Mouse (Mus musculus) embryonic facial prominence, embryonic 12.5 days (tissue): ENCODE data around the gene Fdxr. TPM values are rescaled to one million over a fixed set of nuclear protein-coding genes. Genes with fewer than 3 reads are reported as not detected.

Source experiments
- ATAC-seq: fragments of 200-750 bp; cut with Nextera tagmentation; 2 replicates; pipeline ENCODE4 v1.8.0; 2017; ENCODE audit not compliant: insufficient number of reproducible peaks, insufficient read depth, low FRiP score, low TSS enrichment
- H3K27ac ChIP-seq: fragments of 300-500 bp; sonication (generic); 2 replicates; pipeline ENCODE4 v1.5.1; 2016; ENCODE audit warnings: mild to moderate bottlenecking
- H3K27me3 ChIP-seq: fragments of 300-500 bp; sonication (generic); 2 replicates; pipeline ENCODE4 v1.6.1; 2016; ENCODE audit warnings: mild to moderate bottlenecking, moderate library complexity
- H3K36me3 ChIP-seq: fragments of 300-500 bp; sonication (generic); 2 replicates; pipeline ENCODE4 v1.6.1; 2016; ENCODE audit warnings: mild to moderate bottlenecking
- H3K4me1 ChIP-seq: fragments of 300-500 bp; sonication (generic); 2 replicates; pipeline ENCODE4 v1.6.1; 2016
- H3K4me2 ChIP-seq: fragments of 300-500 bp; sonication (generic); replicated peaks from 2 replicates; pipeline ENCODE4 v1.6.1; 2016; ENCODE audit warnings: mild to moderate bottlenecking, moderate library complexity
- H3K4me3 ChIP-seq: fragments of 300-500 bp; sonication (generic); 2 replicates; pipeline ENCODE4 v1.5.1; 2016; ENCODE audit warnings: mild to moderate bottlenecking
- H3K9ac ChIP-seq: fragments of 300-500 bp; sonication (generic); 2 replicates; pipeline ENCODE4 v1.6.1; 2016; ENCODE audit warnings: mild to moderate bottlenecking, moderate library complexity
- H3K9me3 ChIP-seq: fragments of 300-500 bp; sonication (generic); 2 replicates; pipeline ENCODE4 v1.6.1; 2016; ENCODE audit warnings: mild to moderate bottlenecking, moderate library complexity
- WGBS: fragments of 180-500 bp; shearing (Covaris S2); methylation state at CpG from one replicate; pipeline ENCODE4 v1.1.7; 2016; 5-methylcytosine and 5-hydroxymethylcytosine counted together
- polyA plus RNA-seq: library from polyadenylated mRNA; unstranded; fragments of >200 nt; fragmentation: Nextera tagmentation; extraction: Ambion mirVana; gene quantifications from 2 replicates; pipeline ENCODE4 v1.2.1, GENCODE M21; 2016

Fdxr gene
- 14.6 and 17.3 TPM in 2 replicates for polyA plus RNA-seq

DNA sequence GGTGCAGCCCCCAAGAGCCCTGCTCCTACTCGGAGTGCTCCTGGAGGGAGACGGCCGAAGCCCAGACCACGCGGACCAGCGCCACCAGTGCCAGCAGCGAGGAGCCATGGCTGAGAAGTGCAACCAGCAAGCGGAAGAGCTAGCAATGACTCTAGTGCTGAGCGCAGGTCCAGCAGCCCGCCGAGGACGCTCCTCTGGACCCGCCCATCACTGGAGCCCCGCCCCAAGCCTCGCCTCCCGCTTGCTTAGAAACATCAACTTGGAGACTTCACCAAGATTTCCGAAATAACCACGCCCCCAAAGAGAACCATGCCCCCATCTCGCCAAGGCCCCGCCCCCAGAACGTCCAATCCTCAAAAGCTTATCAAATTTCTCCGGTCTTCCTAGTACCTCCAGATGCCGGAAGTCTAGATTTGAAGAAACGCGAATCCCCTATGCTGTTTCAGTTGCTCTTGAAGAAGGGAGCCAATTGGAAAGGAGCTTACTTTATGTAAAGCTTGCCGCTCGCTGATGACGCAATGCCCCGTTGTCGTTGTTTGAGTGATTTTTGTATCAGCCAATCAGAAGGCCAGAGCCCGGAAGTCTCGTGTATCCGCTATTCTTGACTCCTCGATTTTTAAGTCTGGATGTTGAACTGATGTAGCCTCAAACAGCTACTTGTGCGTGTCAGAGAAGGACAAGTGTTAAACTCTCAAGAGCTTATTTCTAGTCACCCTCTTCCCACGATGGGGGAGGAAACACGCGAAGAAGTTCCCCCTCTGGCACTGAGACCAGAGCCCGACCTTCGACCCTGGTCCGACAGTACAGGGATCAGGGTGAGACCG lies at the start of gene Fdxr:
Fdxr (minus strand) TSS at position 271 of the 824 bp plus-strand sequence.
- Histone ChIP-seq H3K36me3 (no peaks in the 10 kb centered on the region), H3K27me3 (no peaks in the 10 kb centered on the region), H3K9me3 (no peaks in the 10 kb centered on the region), H3K9ac (peak within 1 kb of the TSS; percentile 71), H3K4me3 (peak within 1 kb of the TSS; percentile 62), H3K4me1 (peaks cover 19% of the 10 kb centered on the region), H3K4me2 (peak within 1 kb of the TSS; percentile 82), H3K27ac (peak within 1 kb of the TSS; percentile 80)
- peak; percentile 95 for ATAC-seq
- under 1% methylated on average over 42 of the region's 42 CpGs for WGBS

DNA sequence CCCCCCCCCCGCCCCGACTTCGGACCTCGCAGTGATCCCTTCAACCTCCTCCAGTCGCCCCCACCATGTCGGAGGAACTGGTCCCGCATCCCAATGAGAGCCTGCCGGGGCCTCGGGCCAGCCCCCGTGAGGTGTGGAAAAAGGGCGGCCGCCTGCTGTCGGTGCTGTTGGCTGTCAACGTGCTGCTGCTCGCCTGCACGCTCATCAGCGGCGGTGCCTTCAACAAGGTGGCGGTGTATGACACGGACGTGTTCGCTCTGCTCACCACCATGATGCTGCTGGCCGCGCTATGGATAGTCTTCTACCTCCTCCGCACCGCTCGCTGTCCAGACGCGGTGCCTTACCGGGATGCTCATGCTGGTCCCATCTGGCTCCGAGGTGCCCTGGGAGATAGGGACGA lies 46.5 kb upstream of the Fdxr start:
- H3K36me3 ChIP-seq = no peaks in the 10 kb centered on the region
- H3K4me1 ChIP-seq = peaks cover 8% of the 10 kb centered on the region
- no peaks in the 10 kb centered on the region for H3K9me3 ChIP-seq
- no peak overlapping the region for H3K9ac ChIP-seq
- no peak overlapping the region for H3K27ac ChIP-seq
- 22% methylated on average over 31 of the region's 32 CpGs for WGBS
- ATAC-seq = no peak
- H3K4me3 ChIP-seq = no peak overlapping the region
- no peak overlapping the region for H3K4me2 ChIP-seq
- H3K27me3 ChIP-seq = peaks cover 85% of the 10 kb centered on the region

DNA sequence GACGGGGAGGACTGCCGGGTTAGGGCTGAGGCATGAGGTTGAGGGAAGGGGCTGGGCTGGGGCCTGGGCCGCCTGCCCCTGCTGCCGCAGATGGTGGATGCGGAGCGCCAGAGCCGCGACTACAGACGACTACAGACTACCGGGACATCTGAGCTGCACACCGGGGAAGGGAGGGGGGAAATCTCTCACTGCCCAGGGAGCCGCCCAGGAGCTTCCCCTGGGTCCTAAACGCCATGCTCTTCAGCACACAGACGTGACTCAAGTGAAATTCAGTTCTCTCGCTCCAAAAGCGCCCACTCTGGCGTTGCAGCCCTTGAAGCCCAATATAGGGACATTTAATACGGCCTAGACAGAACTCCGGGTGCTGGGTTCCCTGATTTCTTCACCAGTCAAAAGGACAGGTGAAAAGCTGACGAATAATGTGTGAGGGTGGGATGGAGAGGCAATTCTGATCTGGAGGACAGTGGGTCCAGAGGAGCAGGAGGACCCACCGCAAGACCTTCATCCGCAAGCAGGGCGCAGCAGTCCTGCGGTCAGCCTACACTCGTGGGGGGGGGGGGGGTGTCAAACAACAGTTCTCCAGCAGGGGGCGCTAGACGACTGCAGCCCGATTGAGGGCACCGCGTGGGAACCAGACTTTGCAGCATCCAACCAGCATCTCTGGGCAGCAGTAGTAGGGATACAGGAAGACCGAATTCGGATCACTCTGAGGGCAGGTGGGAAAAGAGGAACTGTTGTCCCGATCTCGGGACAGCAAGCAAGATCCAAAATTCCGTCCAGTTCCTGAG lies 45.2 kb upstream of the Fdxr start, which contains the start of gene Ush1g:
Ush1g (minus strand) TSS at position 136 of the 788 bp plus-strand sequence.
- Histone ChIP-seq H3K9ac (peak within 1 kb of the TSS; percentile 29; the same call in 1 of the 2 replicates), H3K27me3 (peaks cover 92% of the 10 kb centered on the region), H3K27ac (no peak within 1 kb of the TSS), H3K4me2 (peak within 1 kb of the TSS; percentile 29), H3K9me3 (no peaks in the 10 kb centered on the region), H3K4me3 (peak within 1 kb of the TSS; percentile 18), H3K4me1 (peaks cover 8% of the 10 kb centered on the region), H3K36me3 (no peaks in the 10 kb centered on the region)
- ATAC-seq = no peak
- WGBS = 6% methylated on average over 35 of the region's 35 CpGs

DNA sequence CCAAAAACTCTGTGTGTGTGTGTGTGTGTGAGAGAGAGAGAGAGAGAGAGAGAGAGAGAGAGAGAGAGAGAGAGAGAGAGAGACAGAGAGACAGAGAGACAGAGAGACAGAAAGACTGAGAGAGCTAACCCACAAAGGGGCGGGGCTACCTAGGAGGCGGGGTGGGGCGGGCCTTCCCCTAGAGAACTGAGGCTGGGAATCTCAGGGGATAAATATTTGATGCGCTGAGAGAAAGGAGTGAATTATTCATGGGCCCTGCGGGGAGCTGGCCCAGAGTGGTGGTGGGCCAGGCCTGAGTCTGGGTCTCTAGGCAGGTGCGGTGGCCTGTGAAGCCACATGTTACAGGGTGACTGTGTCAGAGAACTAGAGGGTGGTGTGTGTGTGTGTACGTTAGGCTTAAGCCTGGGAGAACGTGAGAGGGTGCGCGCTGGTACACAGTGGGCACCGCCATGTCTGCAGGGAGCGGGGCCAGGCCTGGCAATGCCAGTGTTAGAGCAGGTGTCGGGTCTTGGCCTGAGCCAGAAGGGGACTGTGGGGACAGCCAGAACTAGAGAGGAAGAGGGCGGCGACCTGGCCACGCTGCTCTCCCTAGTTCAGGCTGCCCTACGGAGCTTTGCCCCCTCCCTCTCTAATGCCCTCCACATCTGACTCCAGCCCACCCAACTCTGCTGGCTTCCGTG lies 43.0 kb upstream of the Fdxr start:
- H3K27me3 ChIP-seq = peaks cover 100% of the 10 kb centered on the region
- no peaks in the 10 kb centered on the region for H3K36me3 ChIP-seq
- H3K27ac ChIP-seq = no peak overlapping the region
- H3K4me1 ChIP-seq = peaks cover 8% of the 10 kb centered on the region
- no peaks in the 10 kb centered on the region for H3K9me3 ChIP-seq
- H3K9ac ChIP-seq = no peak overlapping the region
- WGBS = 4% methylated on average over 15 of the region's 18 CpGs
- no peak overlapping the region for H3K4me3 ChIP-seq
- ATAC-seq = no peak
- H3K4me2 ChIP-seq = no peak overlapping the region

DNA sequence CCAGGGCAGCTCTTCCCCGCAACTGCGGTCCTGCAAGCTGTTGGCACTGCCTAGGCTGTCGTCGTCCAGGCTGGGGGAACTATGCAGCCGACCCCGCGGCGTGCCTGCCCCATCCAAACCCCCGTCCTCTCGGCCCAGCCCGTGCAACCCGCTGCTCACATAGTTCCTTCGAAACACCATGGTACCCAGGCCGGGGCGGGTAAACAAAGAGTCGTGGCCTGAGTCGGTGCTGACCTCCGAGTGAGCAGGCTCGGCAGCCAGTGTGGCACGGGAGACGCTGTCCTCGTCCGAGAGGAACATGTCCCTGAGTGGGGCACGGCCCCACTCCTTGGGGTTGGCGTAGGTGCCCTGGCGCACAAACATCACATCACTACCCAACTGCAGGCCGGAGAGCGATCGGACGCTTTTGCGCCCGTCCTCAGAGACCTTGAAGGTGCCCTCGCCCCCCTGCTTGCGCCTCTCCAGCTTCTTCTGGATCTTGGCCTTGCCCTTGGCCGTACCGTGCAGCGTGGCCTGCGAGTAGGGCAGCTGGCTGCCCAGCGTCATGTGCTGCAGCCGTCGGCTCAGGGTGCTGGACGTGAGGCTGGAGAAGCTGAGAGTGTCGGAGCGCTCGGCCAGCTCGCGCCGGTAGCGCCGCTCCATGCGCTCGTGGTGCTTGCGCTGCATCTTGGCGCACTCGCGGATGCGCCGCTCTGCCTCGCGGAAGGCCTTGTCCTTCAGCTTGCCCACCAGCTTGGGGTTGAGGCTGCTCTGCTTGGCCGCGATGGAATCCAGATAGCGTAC lies 41.6 kb upstream of the Fdxr start:
- Histone ChIP-seq H3K9ac (no peak overlapping the region), H3K27me3 (peaks cover 99% of the 10 kb centered on the region), H3K4me3 (no peak overlapping the region), H3K36me3 (no peaks in the 10 kb centered on the region), H3K4me1 (peaks cover 8% of the 10 kb centered on the region), H3K9me3 (no peaks in the 10 kb centered on the region), H3K4me2 (0 out of 2 replicates have a peak overlapping the region, but pooled peaks have one; percentile 8), H3K27ac (no peak overlapping the region)
- ATAC-seq = no peak
- WGBS = 3% methylated on average over 63 of the region's 63 CpGs

DNA sequence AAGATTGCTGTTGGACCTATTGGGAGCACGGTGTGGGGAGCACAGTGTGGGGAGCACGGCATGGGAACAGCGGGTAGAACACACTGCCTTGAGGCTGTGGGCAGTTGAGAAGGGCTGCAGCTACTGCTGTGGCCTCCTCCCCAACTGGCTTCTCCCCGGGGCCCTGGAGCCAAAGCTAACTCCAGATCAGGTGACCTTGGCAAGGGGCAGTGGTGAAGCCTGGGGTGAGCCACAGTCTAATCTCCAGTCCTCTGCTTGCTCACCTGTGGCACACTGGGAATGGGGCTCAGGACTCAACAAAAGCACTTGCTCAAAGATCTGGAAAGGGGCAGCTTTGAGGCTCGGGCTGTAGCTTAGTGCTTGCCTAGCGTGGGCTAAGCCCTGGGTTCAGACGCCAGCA lies 40.4 kb upstream of the Fdxr start:
- 51% methylated on average over 7 of the region's 7 CpGs for WGBS
- Histone ChIP-seq H3K4me1 (peaks cover 6% of the 10 kb centered on the region), H3K9me3 (no peaks in the 10 kb centered on the region), H3K27ac (no peak overlapping the region), H3K36me3 (no peaks in the 10 kb centered on the region), H3K4me2 (no peak overlapping the region), H3K27me3 (peaks cover 97% of the 10 kb centered on the region), H3K4me3 (no peak overlapping the region), H3K9ac (no peak overlapping the region)
- ATAC-seq = no peak

DNA sequence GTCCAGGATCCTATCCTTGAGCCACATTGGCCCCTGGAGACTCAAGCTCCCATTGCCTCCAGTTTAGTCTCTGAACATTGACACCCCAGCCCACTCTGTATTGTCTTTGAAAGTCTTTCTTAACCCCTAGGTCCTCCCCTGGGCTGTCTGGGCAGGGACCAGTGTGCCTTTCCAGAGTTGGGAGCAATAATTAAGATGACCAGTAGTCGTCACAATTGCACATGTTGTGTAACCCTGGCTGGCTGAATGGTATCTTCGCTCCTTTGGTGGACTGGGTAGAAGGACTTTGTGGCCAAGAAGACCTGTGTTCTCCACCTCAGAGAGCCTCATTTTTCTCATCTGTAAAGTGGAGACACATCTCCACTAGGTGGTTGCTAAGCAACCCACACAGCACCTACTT lies 37.4 kb upstream of the Fdxr start:
- H3K27me3 ChIP-seq = peaks cover 71% of the 10 kb centered on the region

DNA sequence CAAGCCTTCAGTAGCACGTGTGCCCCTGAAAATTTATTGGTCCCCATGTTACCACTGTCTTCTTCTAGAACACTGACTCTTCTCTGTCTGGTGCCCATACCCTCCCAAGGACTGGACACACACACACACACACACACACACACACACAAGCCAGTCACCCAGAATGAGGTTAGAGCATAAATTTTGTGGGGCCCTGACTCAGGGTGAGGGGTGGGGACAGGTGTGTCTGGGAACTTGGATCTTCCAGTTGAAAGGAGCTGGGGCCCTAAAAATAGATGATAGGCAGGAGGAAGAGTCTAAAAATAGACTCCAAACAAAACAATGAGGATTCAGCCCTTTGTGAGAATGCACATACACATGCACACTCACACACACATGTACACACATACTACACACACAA lies 31.9 kb upstream of the Fdxr start:
- Histone ChIP-seq H3K27me3 (peaks cover 36% of the 10 kb centered on the region), H3K9ac (no peak overlapping the region), H3K4me3 (no peak overlapping the region), H3K27ac (no peak overlapping the region), H3K4me1 (0 out of 2 replicates have a peak, but pooled peaks cover 2% of the 10 kb centered on the region), H3K36me3 (no peaks in the 10 kb centered on the region), H3K4me2 (no peak overlapping the region), H3K9me3 (no peaks in the 10 kb centered on the region)
- 85% methylated on average over 1 of the region's 1 CpGs for WGBS
- no peak for ATAC-seq

More for the DNA sequence above, 37.4 kb upstream of the Fdxr start:
- WGBS = 45% methylated on average over 2 of the region's 2 CpGs
- ATAC-seq = no peak
- H3K4me3 ChIP-seq = no peak overlapping the region
- no peaks in the 10 kb centered on the region for H3K36me3 ChIP-seq
- no peak overlapping the region for H3K27ac ChIP-seq
- H3K4me2 ChIP-seq = no peak overlapping the region
- no peaks in the 10 kb centered on the region for H3K4me1 ChIP-seq
- H3K9me3 ChIP-seq = no peaks in the 10 kb centered on the region
- no peak overlapping the region for H3K9ac ChIP-seq

DNA sequence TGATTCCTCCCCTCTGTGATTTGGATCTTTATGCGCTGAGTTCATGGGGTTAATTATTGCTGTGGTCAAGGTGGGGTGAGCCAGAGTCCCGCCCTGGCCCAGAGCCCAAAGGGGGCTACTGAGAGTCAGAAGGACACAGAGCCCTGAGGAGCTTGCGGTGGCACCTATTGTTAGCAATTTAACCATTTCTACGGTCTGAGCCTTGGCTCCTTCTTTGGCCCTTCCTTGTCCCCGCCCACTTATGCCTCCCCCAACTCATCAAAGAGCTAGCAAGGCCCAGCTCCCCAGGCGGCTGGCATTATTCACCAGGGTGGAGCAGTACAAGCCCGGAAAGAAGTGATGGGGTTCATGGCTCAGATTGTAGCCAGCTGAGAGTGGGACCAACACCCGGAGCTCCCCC lies 30.0 kb upstream of the Fdxr start, which contains the start of gene Otop2:
Otop2 (plus strand) TSS at position 301 of the 400 bp plus-strand sequence.
- Histone ChIP-seq H3K9me3 (no peaks in the 10 kb centered on the region), H3K36me3 (no peaks in the 10 kb centered on the region), H3K9ac (no peak within 1 kb of the TSS), H3K27me3 (peaks cover 19% of the 10 kb centered on the region), H3K4me3 (no peak within 1 kb of the TSS), H3K4me1 (0 out of 2 replicates have a peak, but pooled peaks cover 2% of the 10 kb centered on the region), H3K27ac (no peak within 1 kb of the TSS), H3K4me2 (no peak within 1 kb of the TSS)
- WGBS = 23% methylated on average over 8 of the region's 8 CpGs
- ATAC-seq = no peak

DNA sequence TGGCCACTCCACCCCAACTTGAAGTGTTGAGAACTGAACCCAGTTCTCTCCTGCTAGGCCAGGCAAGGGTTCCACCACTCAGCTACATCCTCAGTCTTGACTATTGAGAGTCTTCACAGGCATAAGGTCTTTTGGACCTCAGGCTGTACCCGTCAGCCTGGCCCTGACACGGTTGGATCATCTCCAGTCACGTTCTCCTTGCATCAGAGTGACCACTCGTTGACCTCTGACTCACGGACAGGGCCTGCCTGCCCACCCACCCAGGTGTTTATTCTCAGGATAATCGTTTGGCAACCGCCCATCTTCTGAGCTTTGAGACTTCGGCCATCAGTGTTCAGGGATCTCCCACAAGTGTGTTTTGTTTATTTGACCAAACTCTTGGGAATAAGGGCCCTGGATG lies 26.3 kb upstream of the Fdxr start:
- ATAC-seq = no peak
- no peak overlapping the region for H3K4me2 ChIP-seq
- no peak overlapping the region for H3K27ac ChIP-seq
- H3K4me1 ChIP-seq = 0 out of 2 replicates have a peak, but pooled peaks cover 2% of the 10 kb centered on the region
- peaks cover 35% of the 10 kb centered on the region for H3K27me3 ChIP-seq
- H3K4me3 ChIP-seq = no peak overlapping the region
- H3K9ac ChIP-seq = no peak overlapping the region
- no peaks in the 10 kb centered on the region for H3K36me3 ChIP-seq
- H3K9me3 ChIP-seq = peaks cover 6% of the 10 kb centered on the region; the same call in 1 of the 2 replicates
- 72% methylated on average over 8 of the region's 8 CpGs for WGBS
